7 mouse cellular contexts compared by ENCODE assay signal in the genomic region with DNA sequence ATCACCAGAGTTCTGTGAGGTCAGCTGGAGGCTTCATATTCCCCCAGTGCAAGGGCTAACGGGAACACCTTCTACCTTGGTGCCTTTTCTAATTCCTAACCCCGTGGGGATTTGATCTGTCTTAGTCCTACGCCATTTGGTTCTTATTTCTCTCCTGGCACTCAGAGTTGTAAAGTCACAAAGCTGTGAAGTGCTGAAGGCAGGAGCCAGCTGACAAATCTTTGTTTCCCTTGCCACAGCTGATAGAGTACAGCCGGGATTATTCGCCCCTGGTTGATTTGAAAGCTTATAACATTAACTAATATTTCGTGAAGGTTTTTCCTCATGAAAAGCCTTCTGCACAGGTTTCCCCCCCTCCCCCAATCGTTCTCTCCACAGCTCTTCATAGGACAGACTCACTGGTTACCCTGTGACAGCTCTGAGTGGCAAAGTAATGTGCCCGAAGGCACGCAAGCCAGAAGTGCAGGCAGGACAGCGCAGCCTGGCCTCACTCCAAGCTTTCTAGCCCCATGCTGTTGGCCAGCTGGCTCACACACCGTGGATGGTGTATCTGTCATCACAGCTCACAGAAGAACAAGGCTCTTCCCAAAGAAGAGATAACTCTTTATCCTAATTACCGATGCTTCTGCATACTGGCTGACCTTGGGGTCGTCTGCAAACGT.
DNase-seq lines count a peak whose midpoint lies in the region; ATAC-seq lines count a peak whose summit lies in the region.

No protein-coding gene starts in this region.

- ATAC-seq in heart, embryonic 16.5 days (replicated peaks; ENCODE audit: extremely low read depth, insufficient read depth, low FRiP score) = peak; percentile 88

- H3K4me2 ChIP-seq in heart, embryonic 16.5 days (ENCODE audit: low read depth, low read length) = peak overlapping the region; percentile 39; the same call in 1 of the 2 replicates

- DNase-seq in ovary, postnatal 36 days (ENCODE audit: low spot score) = peak; percentile 31
- DNase-seq in ovary, postnatal 10 days (ENCODE audit: low spot score) = no peak
- peak; percentile 55 to 60 for DNase-seq in cerebellum, postnatal 36 days
- DNase-seq in lung, postnatal 4 days = peak; percentile 42 to 79
- no peak for DNase-seq in layer of hippocampus, adult 11-12 months (ENCODE audit: low spot score)
- DNase-seq in layer of hippocampus, postnatal 25 days (ENCODE audit: extremely low spot score in 1 of 2, low spot score in 1 of 2) = no peak

- peaks cover 14% of the 10 kb centered on the region for H3K4me1 ChIP-seq in heart, embryonic 16.5 days (ENCODE audit: control insufficient read depth, insufficient read depth, low read length)

- no peaks in the 10 kb centered on the region for H3K9me3 ChIP-seq in heart, embryonic 16.5 days (replicated peaks; ENCODE audit: control insufficient read depth, low read length)

- no peaks in the 10 kb centered on the region for H3K27me3 ChIP-seq in heart, embryonic 16.5 days (ENCODE audit: control insufficient read depth, insufficient read depth, low read length)

- H3K27ac ChIP-seq in heart, embryonic 16.5 days (ENCODE audit: low read length) = peak overlapping the region; percentile 46

- 17% methylated on average over 14 of the region's 14 CpGs for WGBS in heart, embryonic 16.5 days

- H3K36me3 ChIP-seq in heart, embryonic 16.5 days (ENCODE audit: control insufficient read depth, insufficient read depth) = no peaks in the 10 kb centered on the region

- no peak overlapping the region for H3K9ac ChIP-seq in heart, embryonic 16.5 days (ENCODE audit: low read length)

- H3K4me3 ChIP-seq in heart, embryonic 16.5 days (ENCODE audit: low read length) = no peak overlapping the region

Comparison
In these comparisons a context has a peak if more than half of its experiments do, and no peak if none do; other contexts are left out.
1. DNase-seq: peak in ovary, postnatal 36 days (single experiment), cerebellum, postnatal 36 days (2 of 2) and lung, postnatal 4 days (2 of 2); none in ovary, postnatal 10 days (single experiment), layer of hippocampus, adult 11-12 months (single experiment) and layer of hippocampus, postnatal 25 days (0 of 2).